Mouse (Mus musculus) embryonic fibroblast, embryonic 13.5 days (primary cell): Measurements from ENCODE around the gene Stk10. TPM values are rescaled to one million over a fixed set of nuclear protein-coding genes. Genes with fewer than 3 reads are reported as not detected.

Experiments used
- H3K27ac ChIP-seq: 2 replicates; pipeline ENCODE4 v1.5.1; 2012; ENCODE audit warnings: low read length, control low read depth, inconsistent platforms; ENCODE audit not compliant: insufficient read depth
- H3K4me1 ChIP-seq: 2 replicates; pipeline ENCODE4 v1.6.1; 2011; ENCODE audit warnings: low read length; ENCODE audit not compliant: control insufficient read depth, insufficient read depth
- H3K4me3 ChIP-seq: 2 replicates; pipeline ENCODE4 v1.5.1; 2011; ENCODE audit warnings: mild to moderate bottlenecking, control low read depth, low read length; ENCODE audit not compliant: insufficient read depth
- CTCF ChIP-seq: IDR thresholded peaks from 2 replicates; pipeline ENCODE4 v1.5.1; 2011; ENCODE audit warnings: mild to moderate bottlenecking, control low read depth, low read length, moderate library complexity, borderline replicate concordance; ENCODE audit not compliant: insufficient read depth
- POLR2A ChIP-seq: IDR thresholded peaks from 2 replicates; pipeline ENCODE4 v1.6.1; 2011; ENCODE audit warnings: low read depth, mild to moderate bottlenecking, control low read depth, low read length, moderate library complexity
- polyA plus RNA-seq: library from polyadenylated mRNA; stranded (reverse); fragments of >200 nt; gene quantifications from 2 replicates; pipeline ENCODE4 v1.2.4, GENCODE M21; 2011; ENCODE audit warnings: low read depth; ENCODE audit not compliant: missing spikeins, insufficient read length

The Stk10 gene
- polyA plus RNA-seq, 1 experiment: 4.4 TPM

DNA sequence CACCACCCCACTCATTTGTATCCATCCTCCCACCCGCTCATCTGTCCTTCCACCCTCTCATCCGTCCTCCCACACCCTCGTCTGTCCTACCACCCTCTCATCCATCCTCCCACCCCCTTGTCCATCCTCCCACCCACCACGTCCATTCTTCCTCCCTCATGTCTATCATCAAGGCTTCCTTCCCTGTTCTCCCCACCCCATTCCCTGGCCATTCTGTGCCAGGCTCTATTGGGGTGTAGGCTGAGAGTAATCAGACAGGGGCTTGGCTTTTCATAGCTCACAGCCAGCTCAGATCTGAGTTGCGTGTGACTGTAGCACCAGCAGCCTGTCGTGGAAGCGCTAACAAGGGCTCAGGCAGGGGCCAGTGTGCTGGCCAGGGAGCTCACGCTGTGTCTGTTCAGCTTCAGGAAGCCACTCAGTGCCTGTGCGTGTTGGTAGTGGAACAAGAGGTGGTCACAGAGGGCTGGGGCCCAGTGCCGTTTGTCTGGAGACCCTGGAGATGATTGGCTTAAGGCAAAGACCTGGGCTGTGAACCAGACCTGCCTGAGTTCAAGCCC, 14.4 kb downstream of the Stk10 start:
- 0 out of 2 replicates have a peak, but pooled peaks cover 3% of the 10 kb centered on the region for H3K4me1 ChIP-seq
- TF ChIP-seq POLR2A (no peak), CTCF (no peak)
- no peak overlapping the region for H3K4me3 ChIP-seq
- no peak overlapping the region for H3K27ac ChIP-seq

DNA sequence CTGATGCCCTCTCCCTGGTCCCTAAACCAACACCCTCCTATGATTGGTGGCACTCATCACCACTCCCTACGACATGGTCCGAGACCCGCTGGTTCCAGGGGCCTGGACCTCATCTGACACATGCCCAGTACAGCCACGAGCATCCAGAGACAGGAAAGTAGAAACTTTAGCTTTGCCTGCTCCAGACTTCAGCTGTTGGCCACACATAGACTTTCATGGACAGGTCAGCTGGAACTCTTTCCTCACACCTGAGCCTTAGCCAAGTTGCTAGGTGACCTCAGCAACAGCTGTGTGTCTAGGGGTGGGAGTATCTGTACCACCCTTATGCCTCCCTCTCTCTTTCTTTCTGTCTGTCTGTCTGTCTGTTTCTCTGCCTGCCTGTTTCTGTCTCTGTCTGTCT, 15.1 kb downstream of the Stk10 start:
- Histone ChIP-seq H3K27ac (no peak overlapping the region), H3K4me3 (no peak overlapping the region)

DNA sequence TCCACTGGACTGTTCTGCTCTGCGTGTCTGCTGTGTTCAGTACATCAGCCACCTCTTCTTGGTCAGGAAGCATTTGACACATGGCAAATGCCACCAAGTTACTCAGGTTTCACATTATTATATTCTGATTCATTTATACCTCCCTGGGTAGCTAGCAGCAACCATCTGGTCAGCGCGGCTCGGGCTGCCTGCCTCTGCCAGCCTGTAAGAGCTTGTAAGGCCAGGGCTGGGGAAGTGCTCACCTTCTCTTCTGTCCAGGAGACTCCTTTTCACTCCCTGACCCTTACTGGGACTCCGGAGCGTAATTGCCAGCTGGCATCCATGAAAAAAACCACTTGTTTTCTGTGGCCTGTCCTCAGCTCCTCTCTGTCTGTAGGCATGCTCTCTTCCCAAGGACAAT, 16.1 kb downstream of the Stk10 start:
- Histone ChIP-seq H3K4me3 (no peak overlapping the region), H3K27ac (no peak overlapping the region), H3K4me1 (no peaks in the 10 kb centered on the region; the same call in 1 of the 2 replicates)
- TF ChIP-seq CTCF (no peak), POLR2A (no peak)

More for the DNA sequence above, 15.1 kb downstream of the Stk10 start:
- H3K4me1 ChIP-seq: no peaks in the 10 kb centered on the region; the same call in 1 of the 2 replicates
- TF ChIP-seq CTCF: no peak
- TF ChIP-seq POLR2A: no peak

DNA sequence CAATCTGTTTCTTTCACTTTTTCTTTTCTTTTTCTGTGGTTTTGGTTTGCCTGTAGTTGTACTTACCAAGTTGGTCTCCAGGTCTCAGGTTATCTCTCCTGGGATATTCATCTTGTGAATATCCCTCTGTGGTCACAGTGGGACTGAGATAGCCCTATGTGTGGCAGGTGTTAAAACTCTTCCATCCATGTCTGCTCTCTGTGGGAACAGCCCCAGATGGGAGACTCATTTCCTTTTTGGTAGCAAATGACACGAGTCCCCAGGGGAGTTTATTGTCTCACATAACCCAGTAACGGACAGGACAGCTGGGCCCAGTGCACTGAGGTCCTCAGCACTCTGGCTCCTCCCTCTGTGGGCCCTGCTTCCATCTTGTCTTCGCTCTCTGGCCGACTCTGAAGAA, 17.0 kb downstream of the Stk10 start:
- no peak overlapping the region for H3K27ac ChIP-seq
- no peak overlapping the region for H3K4me3 ChIP-seq
- H3K4me1 ChIP-seq: no peaks in the 10 kb centered on the region; the same call in 1 of the 2 replicates
- TF ChIP-seq CTCF (no peak), POLR2A (no peak)

DNA sequence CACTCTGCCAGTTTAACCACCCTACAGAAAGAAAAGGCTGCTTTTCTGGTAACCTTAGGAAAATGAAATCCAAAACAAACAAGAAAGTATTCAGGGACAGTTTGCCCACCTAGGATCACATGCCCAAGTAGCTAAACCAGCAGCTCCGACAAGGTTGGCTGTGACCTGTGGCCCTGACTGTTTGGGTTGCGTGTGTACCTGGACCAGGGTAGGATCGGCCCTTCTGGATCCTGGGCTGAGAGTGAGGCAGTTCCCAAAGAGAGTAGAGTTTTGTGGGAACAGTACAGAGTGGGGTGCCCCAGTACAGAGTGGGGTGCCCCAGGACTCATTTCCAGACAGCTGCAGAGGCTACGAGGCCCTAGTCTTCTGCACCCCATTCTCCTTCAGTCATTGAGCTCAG, 18.0 kb downstream of the Stk10 start:
- TF ChIP-seq POLR2A (no peak), CTCF (no peak)
- H3K4me1 ChIP-seq: no peaks in the 10 kb centered on the region; the same call in 1 of the 2 replicates
- H3K4me3 ChIP-seq: no peak overlapping the region
- H3K27ac ChIP-seq: no peak overlapping the region

DNA sequence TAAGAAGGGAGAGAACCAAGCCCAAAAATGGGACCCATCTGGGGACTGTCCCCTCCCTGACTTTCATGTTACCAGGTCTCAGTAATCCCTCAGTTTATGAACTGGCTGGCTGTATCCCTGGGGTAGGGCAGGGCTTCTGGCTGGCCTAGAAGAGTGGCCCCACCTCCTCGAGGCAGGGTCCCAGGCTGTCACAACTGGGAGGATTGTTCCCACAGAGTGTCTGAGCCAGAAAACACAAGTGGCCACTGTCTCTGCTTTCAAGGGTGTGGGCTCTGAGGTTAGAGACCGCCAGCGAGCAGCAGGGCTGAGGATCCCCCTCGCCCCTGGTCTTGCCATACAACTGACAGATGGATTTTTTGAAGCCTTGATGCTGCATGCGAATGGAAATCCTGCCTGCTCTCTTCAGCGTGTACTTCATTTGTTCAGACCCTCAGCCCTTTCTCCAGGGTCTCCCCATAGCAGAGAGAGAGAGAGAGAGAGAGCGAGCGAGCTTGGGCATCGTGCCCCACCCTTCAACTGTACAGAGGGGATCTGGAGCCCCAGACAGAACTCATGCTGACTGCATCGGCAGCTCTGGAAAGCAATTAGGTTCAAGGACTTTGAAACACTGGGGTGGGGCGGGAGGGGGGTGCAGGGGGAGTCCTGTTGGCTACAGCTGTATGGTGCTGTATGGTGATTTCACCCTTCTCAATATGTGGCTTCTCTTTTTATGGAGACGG, 18.6 kb downstream of the Stk10 start:
- no peak for TF ChIP-seq CTCF
- TF ChIP-seq POLR2A: no peak
- Histone ChIP-seq H3K4me1 (no peaks in the 10 kb centered on the region; the same call in 1 of the 2 replicates), H3K4me3 (no peak overlapping the region), H3K27ac (no peak overlapping the region)

DNA sequence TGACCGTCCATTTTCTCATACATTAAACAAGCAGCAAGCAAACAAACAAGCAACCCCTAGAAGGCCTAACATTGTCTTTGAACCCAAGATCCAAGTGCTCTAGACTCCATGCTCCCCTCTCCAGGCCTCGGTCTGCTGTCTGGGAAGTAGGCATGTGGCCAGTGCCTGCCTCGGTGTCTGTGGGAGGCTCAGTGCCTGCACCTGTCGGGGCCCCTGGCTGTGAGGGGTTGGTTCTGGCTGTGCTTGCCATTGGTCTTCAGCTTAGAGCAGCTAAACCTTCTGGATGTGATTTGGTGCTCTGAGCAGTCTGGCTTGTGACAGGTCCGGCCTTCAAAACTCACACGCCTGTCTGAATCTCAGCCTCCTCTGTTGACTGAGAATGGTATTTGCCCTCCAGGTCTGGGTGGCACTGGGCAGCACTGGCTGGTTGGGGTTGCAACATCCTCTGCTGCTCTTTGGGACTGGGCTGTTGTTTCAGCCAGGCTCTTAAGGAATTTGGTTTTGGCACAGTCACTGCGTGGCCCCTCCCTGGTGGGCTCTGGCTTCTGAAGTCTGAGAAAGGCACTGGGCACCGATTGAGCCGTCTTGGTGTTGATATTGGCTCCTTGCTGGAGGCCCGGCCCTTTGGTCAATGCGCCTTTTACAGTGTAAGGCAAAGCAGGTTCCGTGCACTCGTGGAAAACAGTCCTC, 19.4 kb downstream of the Stk10 start:
- TF ChIP-seq POLR2A (no peak), CTCF (no peak)
- no peak overlapping the region for H3K27ac ChIP-seq
- H3K4me1 ChIP-seq: no peaks in the 10 kb centered on the region; the same call in 1 of the 2 replicates
- H3K4me3 ChIP-seq: no peak overlapping the region

DNA sequence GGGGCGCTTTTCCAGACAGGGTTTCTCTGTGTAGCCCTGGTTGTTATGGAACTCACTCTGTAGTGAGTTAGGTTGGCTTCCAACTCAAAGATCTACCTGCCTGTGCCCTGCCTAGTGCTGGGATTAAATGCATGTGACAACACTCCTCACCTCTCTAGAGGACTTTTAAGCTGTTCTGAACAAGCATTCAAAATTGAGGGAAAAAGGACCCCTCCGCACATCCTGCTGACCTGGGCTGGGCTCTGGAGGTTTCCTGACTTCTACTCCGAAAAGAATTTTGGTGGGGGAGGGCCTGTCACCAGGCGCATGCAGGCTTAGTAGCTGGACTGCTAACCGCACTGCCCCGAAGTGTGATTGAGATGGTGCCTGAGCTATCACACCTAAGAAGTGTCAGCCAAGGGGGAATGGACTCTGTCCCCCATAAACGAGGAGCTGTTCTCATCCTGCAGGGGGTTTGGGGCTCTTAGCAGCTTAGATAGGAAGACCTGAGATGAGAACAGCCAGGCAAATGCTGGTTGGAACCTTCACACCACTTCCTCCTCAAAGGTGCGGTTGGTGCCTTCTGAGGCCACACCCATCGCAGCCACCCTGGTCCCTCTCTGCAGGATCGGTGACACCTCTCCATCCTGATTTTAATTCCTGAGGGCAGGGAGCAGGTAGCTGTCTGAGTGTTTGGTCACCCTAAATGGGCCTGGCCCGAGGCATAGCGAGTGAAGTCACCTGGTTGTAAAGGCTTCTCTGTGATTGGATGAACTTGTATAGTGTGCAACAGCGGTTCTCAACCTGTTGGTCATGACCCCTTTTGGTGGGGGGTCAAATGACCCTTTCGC, 20.4 kb downstream of the Stk10 start:
- no peak overlapping the region for H3K4me3 ChIP-seq
- no peaks in the 10 kb centered on the region; the same call in 1 of the 2 replicates for H3K4me1 ChIP-seq
- H3K27ac ChIP-seq: no peak overlapping the region
- TF ChIP-seq POLR2A (no peak), CTCF (no peak)

DNA sequence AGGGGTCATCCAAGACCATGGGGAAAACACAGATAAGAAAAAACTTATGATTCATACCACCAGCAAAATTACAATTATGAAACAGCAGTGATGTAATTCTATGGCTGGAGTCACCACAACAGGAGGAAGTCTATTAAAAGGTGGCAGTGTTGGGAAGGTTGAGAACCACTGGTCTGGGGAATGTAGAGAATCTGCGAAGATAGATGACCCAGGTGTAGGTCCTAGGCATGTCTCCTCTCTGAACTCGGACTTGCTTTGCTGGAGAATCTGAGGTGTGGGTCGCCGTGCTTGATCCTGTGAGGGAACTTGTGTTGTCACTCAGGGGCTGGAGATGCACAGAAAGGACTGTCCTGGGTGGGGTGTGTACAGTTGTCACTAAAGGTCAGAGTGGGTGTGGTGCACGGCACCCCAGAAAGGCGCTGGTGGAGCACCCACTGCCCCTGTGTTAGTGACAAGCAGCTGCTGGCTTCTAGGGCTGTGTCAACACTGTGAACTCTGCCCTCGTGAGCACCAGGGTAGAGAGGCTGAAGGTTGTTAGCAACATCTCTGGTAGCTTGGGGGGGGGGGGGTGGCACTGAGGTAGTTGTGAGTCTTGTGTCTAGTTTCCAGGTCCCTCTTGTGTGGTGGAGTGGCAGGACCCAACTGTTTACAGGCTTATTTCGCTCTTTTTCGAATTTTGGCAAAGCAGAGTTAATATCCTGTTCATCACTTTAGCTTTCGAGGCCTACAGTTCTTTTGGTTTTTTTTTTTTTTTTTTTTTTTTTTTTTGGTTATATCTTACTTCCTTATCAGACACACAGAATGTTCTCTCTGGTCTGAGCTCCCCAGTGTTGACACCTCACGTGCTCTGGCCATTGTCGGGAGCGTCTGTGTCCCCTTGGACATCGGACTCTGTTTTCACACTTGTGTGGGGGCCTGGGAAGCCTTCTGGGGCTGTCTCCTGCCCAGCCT, 21.3 kb downstream of the Stk10 start:
- H3K4me1 ChIP-seq: no peaks in the 10 kb centered on the region; the same call in 1 of the 2 replicates
- TF ChIP-seq POLR2A (no peak), CTCF (no peak)
- no peak overlapping the region for H3K27ac ChIP-seq
- H3K4me3 ChIP-seq: no peak overlapping the region
